Mouse (Mus musculus) liver, embryonic 16.5 days (tissue): ENCODE measurements around the gene Slc2a13. TPM values are rescaled to one million over a fixed set of nuclear protein-coding genes. Genes with fewer than 3 reads are reported as not detected.

Experiments used
- ATAC-seq: fragments of 200-750 bp; cut with Nextera tagmentation; 2 replicates; pipeline ENCODE4 v1.8.0; 2017; ENCODE audit warnings: low read depth, mild to moderate bottlenecking, moderate number of reproducible peaks, moderate library complexity
- H3K27ac ChIP-seq: fragments of 300-500 bp; sonication (generic); 2 replicates; pipeline ENCODE4 v1.5.1; 2014; ENCODE audit warnings: mild to moderate bottlenecking, low read length
- H3K27me3 ChIP-seq: fragments of 300-500 bp; sonication (generic); 2 replicates; pipeline ENCODE4 v1.6.1; 2014; ENCODE audit warnings: low read depth, low read length, mixed read lengths; ENCODE audit not compliant: control insufficient read depth, insufficient read depth
- H3K36me3 ChIP-seq: fragments of 300-500 bp; sonication (generic); 2 replicates; pipeline ENCODE4 v1.6.1; 2014; ENCODE audit warnings: mild to moderate bottlenecking; ENCODE audit not compliant: control insufficient read depth, insufficient read depth
- H3K4me1 ChIP-seq: fragments of 300-500 bp; sonication (generic); 2 replicates; pipeline ENCODE4 v1.6.1; 2014; ENCODE audit warnings: low read depth, low read length, mixed read lengths; ENCODE audit not compliant: control insufficient read depth
- H3K4me2 ChIP-seq: fragments of 300-500 bp; sonication (generic); 2 replicates; pipeline ENCODE4 v1.6.1; 2014; ENCODE audit warnings: low read depth, low read length, mixed read lengths
- H3K4me3 ChIP-seq: fragments of 300-500 bp; sonication (generic); 2 replicates; pipeline ENCODE4 v1.5.1; 2014; ENCODE audit warnings: low read depth, mild to moderate bottlenecking, low read length
- H3K9ac ChIP-seq: fragments of 300-500 bp; sonication (generic); 2 replicates; pipeline ENCODE4 v1.6.1; 2014; ENCODE audit warnings: low read depth, low read length
- H3K9me3 ChIP-seq: fragments of 300-500 bp; sonication (generic); replicated peaks from 2 replicates; pipeline ENCODE4 v1.6.1; 2016; ENCODE audit warnings: low read length; ENCODE audit not compliant: control insufficient read depth
- WGBS: fragments of 180-500 bp; shearing (Covaris S2); extraction: QIAGEN DNeasy Blood & Tissue Kit; methylation state at CpG from one replicate; pipeline ENCODE4 v1.1.7; 2014; ENCODE audit not compliant: insufficient replicate concordance; 5-methylcytosine and 5-hydroxymethylcytosine counted together
- polyA plus RNA-seq: library from polyadenylated mRNA; unstranded; fragments of >200 nt; fragmentation: Nextera tagmentation; extraction: Ambion mirVana; gene quantifications from 2 replicates; pipeline ENCODE4 v1.2.1, GENCODE M21; 2015

Gene Slc2a13
- polyA plus RNA-seq, 1 experiment from 2014 or later = 0.13 TPM

- Histone ChIP-seq H3K4me2 (no peak overlapping the region), H3K27ac (no peak overlapping the region), H3K4me1 (no peaks in the 10 kb centered on the region), H3K36me3 (no peaks in the 10 kb centered on the region), H3K4me3 (no peak overlapping the region), H3K27me3 (no peaks in the 10 kb centered on the region), H3K9ac (no peak overlapping the region), H3K9me3 (no peaks in the 10 kb centered on the region)
- ATAC-seq = no peak
- 54% methylated on average over 2 of the region's 2 CpGs for WGBS
Observed at GRCm38 (mm10) chr15:91473690-91474409, 99.2 kb downstream of the Slc2a13 start.

- 52% methylated on average over 3 of the region's 3 CpGs for WGBS
- no peaks in the 10 kb centered on the region for H3K9me3 ChIP-seq
- no peaks in the 10 kb centered on the region for H3K36me3 ChIP-seq
- H3K4me3 ChIP-seq = no peak overlapping the region
- no peaks in the 10 kb centered on the region for H3K4me1 ChIP-seq
- H3K27ac ChIP-seq = no peak overlapping the region
- H3K27me3 ChIP-seq = no peaks in the 10 kb centered on the region
- no peak overlapping the region for H3K9ac ChIP-seq
- no peak overlapping the region for H3K4me2 ChIP-seq
- ATAC-seq = no peak
Observed at GRCm38 (mm10) chr15:91465331-91465730, 107.7 kb downstream of the Slc2a13 start.

GRCm38 (mm10) chr15:91463857-91464435, 109.1 kb downstream of the Slc2a13 start:
- H3K27ac ChIP-seq = no peak overlapping the region
- WGBS = 65% methylated on average over 10 of the region's 10 CpGs
- H3K9me3 ChIP-seq = no peaks in the 10 kb centered on the region

GRCm38 (mm10) chr15:91463026-91463661, 109.9 kb downstream of the Slc2a13 start:
- H3K27ac ChIP-seq = no peak overlapping the region
- ATAC-seq = no peak
- no peak overlapping the region for H3K9ac ChIP-seq
- H3K27me3 ChIP-seq = no peaks in the 10 kb centered on the region
- 64% methylated on average over 16 of the region's 16 CpGs for WGBS
- no peak overlapping the region for H3K4me2 ChIP-seq
- no peaks in the 10 kb centered on the region for H3K9me3 ChIP-seq
- H3K4me3 ChIP-seq = no peak overlapping the region
- no peaks in the 10 kb centered on the region for H3K36me3 ChIP-seq
- H3K4me1 ChIP-seq = no peaks in the 10 kb centered on the region

More at GRCm38 (mm10) chr15:91463857-91464435, 109.1 kb downstream of the Slc2a13 start:
- no peaks in the 10 kb centered on the region for H3K4me1 ChIP-seq
- no peak overlapping the region for H3K4me3 ChIP-seq
- no peak for ATAC-seq
- no peak overlapping the region for H3K9ac ChIP-seq
- no peak overlapping the region for H3K4me2 ChIP-seq
- H3K27me3 ChIP-seq = no peaks in the 10 kb centered on the region
- H3K36me3 ChIP-seq = no peaks in the 10 kb centered on the region

- H3K4me1 ChIP-seq = no peaks in the 10 kb centered on the region
- no peaks in the 10 kb centered on the region for H3K27me3 ChIP-seq
- WGBS = 45% methylated on average over 2 of the region's 2 CpGs
- no peak overlapping the region for H3K4me2 ChIP-seq
- no peak overlapping the region for H3K27ac ChIP-seq
- no peaks in the 10 kb centered on the region for H3K36me3 ChIP-seq
- H3K4me3 ChIP-seq = no peak overlapping the region
- ATAC-seq = no peak
- H3K9me3 ChIP-seq = no peaks in the 10 kb centered on the region
- no peak overlapping the region for H3K9ac ChIP-seq
Observed at GRCm38 (mm10) chr15:91461940-91462339, 111.1 kb downstream of the Slc2a13 start.

- Histone ChIP-seq H3K4me2 (no peak overlapping the region), H3K27ac (no peak overlapping the region), H3K4me1 (no peaks in the 10 kb centered on the region), H3K9ac (no peak overlapping the region), H3K9me3 (no peaks in the 10 kb centered on the region), H3K27me3 (no peaks in the 10 kb centered on the region), H3K4me3 (no peak overlapping the region), H3K36me3 (no peaks in the 10 kb centered on the region)
- whole genome bisulfite sequencing = 42% methylated on average over 2 of the region's 2 CpGs
- ATAC-seq = no peak
Observed at GRCm38 (mm10) chr15:91457202-91457601, 115.9 kb downstream of the Slc2a13 start.

GRCm38 (mm10) chr15:91445399-91445798, 127.7 kb downstream of the Slc2a13 start:
- no peaks in the 10 kb centered on the region for H3K4me1 ChIP-seq
- 69% methylated on average over 6 of the region's 6 CpGs for WGBS
- ATAC-seq = no peak
- H3K4me3 ChIP-seq = no peak overlapping the region
- no peak overlapping the region for H3K27ac ChIP-seq
- no peaks in the 10 kb centered on the region for H3K27me3 ChIP-seq
- H3K4me2 ChIP-seq = no peak overlapping the region
- no peak overlapping the region for H3K9ac ChIP-seq
- no peaks in the 10 kb centered on the region for H3K9me3 ChIP-seq
- no peaks in the 10 kb centered on the region for H3K36me3 ChIP-seq

- Histone ChIP-seq H3K4me3 (no peak overlapping the region), H3K36me3 (no peaks in the 10 kb centered on the region), H3K4me2 (no peak overlapping the region), H3K4me1 (no peaks in the 10 kb centered on the region), H3K27me3 (no peaks in the 10 kb centered on the region), H3K9ac (no peak overlapping the region), H3K27ac (no peak overlapping the region), H3K9me3 (no peaks in the 10 kb centered on the region)
- no peak for ATAC-seq
- 72% methylated on average over 8 of the region's 8 CpGs for WGBS
Observed at GRCm38 (mm10) chr15:91443449-91443848, 129.6 kb downstream of the Slc2a13 start.

- Histone ChIP-seq H3K27me3 (no peaks in the 10 kb centered on the region), H3K9ac (no peak overlapping the region), H3K4me2 (no peak overlapping the region), H3K4me3 (no peak overlapping the region), H3K36me3 (no peaks in the 10 kb centered on the region), H3K27ac (no peak overlapping the region), H3K4me1 (no peaks in the 10 kb centered on the region), H3K9me3 (no peaks in the 10 kb centered on the region)
- ATAC-seq = no peak
- 48% methylated on average over 2 of the region's 2 CpGs for WGBS
Observed at GRCm38 (mm10) chr15:91439883-91440282, 133.2 kb downstream of the Slc2a13 start.
